Mouse (Mus musculus) right cerebral cortex, postnatal 14 days (tissue): ENCODE measurements around the gene Impdh1.
"Not testable (repeated sequence)": the region's sequence is repeated elsewhere in the genome, so short reads cannot be mapped to it uniquely, and the experiment has no call there.

Experiments
- DNase-seq: peaks from one replicate; pipeline ENCODE4 v3.0.0; 2022

Gene Impdh1

GRCm38 (mm10) chr6:29215881-29216501 is at the start of gene Impdh1:
Gene Impdh1 (minus strand): TSS chr6:29216364.
- DNase-seq: peak; percentile 53

- no peak for DNase-seq
Observed at GRCm38 (mm10) chr6:29264456-29264781, 48.3 kb upstream of the Impdh1 start.

GRCm38 (mm10) chr6:29263650-29264455 is 47.7 kb upstream of the Impdh1 start:
- peak; percentile 16 for DNase-seq

- DNase-seq: no peak
Observed at GRCm38 (mm10) chr6:29261831-29262230, 45.7 kb upstream of the Impdh1 start.

- no peak for DNase-seq
Observed at GRCm38 (mm10) chr6:29259418-29259817, 43.3 kb upstream of the Impdh1 start.

GRCm38 (mm10) chr6:29247072-29247471 is 30.9 kb upstream of the Impdh1 start:
- DNase-seq: no peak

DNA sequence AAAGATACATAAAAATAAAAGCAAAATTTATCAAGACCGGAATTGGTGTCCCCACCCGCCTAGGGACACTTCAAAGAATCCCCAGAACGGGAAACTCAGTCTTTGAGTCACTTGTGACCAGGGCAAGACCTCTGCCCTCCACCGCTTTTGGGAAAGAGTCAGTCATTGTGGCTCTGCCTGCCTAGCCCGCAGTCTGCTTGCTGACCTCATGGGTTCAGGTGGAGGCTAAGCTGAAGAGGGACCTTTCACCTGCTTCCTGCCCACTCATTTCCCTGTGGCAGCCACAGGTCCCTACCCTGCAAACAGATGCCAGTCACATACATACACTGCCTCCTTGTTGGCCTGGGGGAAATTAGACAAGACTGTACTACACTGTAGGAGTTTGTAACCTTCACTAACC is 30.4 kb upstream of the Impdh1 start:
- DNase-seq: no peak

- no peak for DNase-seq
Observed at GRCm38 (mm10) chr6:29246183-29246582, 30.0 kb upstream of the Impdh1 start.

- no peak for DNase-seq
Observed at GRCm38 (mm10) chr6:29245272-29246120, 29.3 kb upstream of the Impdh1 start.

DNA sequence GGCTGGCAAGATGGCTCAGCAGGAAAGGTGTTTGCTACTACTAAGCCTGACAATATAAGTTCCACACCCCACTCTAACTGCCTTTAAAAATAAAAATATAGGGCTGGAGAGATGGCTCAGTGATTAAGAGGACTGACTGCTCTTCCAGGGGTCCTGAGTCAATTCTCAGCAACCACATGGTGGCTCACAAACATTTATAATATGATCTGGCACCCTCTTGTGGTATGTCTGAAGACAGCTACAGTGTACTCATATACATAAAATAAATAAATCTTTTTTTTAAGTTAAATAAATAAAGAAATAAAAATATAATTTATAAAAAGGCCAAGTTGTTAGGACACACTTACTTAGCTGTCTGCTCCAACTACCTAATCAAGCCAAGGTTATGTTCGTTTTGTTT is 26.1 kb upstream of the Impdh1 start:
- no peak for DNase-seq

DNA sequence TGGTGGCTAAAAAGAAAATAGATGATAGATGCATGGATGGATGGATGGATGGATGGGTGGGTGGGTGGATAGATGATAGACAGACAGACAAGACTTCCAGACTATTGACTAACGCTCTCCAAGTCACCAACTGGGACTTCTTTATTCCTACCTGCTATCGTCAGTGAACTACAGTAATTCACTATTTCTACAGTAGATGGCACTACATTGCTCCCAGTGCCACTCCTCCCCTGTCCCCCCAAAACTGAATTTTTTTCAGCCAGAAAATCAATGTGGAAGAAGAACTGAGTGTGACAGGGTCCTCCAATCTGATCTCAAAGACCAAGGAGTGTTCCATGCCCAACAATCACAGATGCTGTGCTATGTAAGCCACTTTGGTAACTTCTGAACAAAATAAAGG is 25.5 kb upstream of the Impdh1 start:
- DNase-seq: no peak

DNA sequence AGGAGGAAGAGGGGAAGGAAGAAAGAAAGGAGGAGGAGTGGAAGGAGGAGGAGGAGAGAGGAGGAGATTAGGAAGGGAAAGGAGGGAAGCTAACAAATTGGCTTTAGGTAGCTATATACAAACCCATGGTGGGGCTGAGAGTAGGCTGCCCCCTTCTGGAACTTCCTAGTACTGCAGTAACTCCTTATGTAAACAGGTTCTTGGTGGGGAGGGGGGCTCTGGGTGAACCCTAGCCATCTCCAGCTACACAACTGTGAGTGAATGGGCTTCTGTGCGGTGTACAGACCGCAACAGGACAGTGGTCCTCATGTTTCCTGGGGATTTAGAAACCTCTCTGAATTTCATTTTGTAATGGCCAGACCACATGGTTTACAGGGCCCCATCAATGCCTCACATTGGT is 24.6 kb upstream of the Impdh1 start:
- DNase-seq: peak; percentile 27

DNA sequence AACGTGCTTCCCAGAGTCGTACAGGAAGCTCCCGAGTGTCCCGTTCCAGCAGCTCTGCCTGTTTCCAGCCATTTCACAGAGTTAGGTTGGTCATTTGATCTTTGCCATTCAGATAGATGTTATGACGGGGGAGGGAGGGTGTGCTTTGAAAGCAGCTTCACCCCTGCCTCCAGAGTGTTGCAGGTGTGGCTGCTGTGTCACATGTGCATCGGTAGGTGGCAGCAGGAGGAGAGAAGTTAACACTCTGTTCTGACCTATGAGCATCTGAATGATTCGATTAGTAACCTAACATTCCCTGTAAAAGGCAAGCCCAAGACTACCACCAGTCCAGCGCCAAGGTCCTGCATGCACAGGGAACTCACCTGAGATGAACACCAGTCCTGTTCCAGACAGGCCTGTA is 18.1 kb upstream of the Impdh1 start:
- DNase-seq: no peak

DNA sequence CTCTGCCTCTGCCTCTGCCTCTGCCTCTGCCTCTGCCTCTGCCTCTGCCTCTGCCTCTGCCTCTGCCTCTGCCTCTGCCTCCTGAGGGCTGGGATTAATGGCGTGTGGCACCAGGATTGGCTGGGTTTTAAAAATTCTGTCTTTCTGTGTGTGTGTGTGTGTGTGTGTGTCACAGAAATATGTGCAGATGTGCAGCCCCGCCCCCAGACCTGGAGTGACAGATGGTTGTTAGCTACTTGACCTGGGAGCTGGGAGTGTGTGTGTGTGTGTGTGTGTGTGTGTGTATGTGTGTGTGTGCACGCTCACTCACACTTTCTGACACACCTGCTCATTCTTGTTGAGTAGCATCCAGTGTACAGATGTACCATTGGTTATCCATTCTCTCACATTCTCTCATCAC is 17.5 kb upstream of the Impdh1 start:
- DNase-seq: no peak

- DNase-seq: no peak
Observed at GRCm38 (mm10) chr6:29232321-29232720, 16.2 kb upstream of the Impdh1 start.

- DNase-seq: no peak
Observed at GRCm38 (mm10) chr6:29231799-29232198, 15.6 kb upstream of the Impdh1 start.

DNA sequence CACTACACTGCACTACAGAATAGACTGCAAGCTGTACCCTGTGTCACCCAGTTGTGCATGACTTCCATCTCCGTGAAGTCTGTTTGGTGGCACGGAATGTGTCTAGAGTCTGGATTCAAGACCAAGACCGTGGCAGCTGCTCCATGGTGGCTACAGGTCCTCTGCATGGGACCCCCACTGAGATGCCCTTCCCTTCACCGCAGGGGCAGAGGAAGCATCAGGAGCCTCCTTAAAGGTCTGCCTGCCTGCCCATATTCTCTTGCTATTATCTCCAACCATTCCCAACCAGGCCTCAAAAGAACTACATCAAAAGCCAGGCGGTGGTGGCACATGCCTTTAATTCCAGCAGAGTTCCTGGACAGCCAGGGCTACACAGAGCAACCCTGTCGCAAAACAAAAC is 14.2 kb upstream of the Impdh1 start:
- no peak for DNase-seq

- no peak for DNase-seq
Observed at GRCm38 (mm10) chr6:29229265-29229913, 13.2 kb upstream of the Impdh1 start.

GRCm38 (mm10) chr6:29217717-29218116 is 1.6 kb upstream of the Impdh1 start:
- DNase-seq: not testable (repeated sequence)

- DNase-seq: no peak
Observed at GRCm38 (mm10) chr6:29215181-29215580, 983 bp downstream of the Impdh1 start.

DNA sequence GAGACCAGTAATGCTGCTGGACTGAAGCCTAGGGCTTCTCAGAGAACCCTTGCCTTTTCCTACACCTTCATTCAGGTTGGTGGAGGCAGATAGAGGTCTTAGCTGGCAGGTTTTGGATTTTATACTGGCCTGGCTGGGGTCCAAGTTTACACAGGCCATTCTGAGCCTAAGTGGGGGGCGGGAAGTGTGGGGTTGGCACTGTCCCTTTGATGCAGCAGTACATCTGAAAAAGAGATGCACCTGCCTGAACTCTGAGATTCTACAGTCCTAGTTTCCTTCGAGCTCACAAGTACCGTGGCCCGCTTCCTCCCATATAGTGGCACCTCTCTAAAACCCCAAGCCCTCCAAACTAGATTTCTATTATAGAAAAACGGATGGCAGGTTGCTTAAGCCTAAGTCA is 1.4 kb downstream of the Impdh1 start:
- DNase-seq: no peak

DNA sequence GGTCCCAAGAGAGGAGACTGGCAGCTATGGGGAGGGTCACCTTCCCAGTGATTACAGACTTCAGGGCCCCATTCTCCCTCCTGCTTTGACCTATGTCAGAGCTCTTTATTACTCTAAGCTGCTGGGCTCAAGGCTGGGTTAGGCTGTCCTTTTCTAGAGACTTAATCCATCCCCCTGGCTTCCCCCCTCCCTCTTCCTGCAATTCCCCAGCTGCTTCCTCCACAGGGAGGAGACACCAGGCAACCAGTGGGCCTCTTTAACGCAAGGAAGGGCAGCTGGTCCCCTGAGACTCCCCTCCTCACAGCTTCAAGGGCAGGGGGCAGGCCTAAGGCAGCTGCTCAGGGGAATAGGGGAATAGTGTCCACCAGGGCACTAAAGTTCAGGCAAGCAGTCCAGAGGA is 1.9 kb downstream of the Impdh1 start:
- DNase-seq: no peak

- no peak for DNase-seq
Observed at GRCm38 (mm10) chr6:29213436-29213835, 2.7 kb downstream of the Impdh1 start.
